Mouse (Mus musculus) midbrain, embryonic 12.5 days (tissue): ENCODE results near the gene Cbl. TPM values are rescaled to one million over a fixed set of nuclear protein-coding genes. Genes with fewer than 3 reads are reported as not detected.

Experiments
- ATAC-seq: fragments of 200-750 bp; cut with Nextera tagmentation; 2 replicates; pipeline ENCODE4 v1.8.0; 2017; ENCODE audit warnings: low read depth, moderate TSS enrichment, moderate library complexity; ENCODE audit not compliant: low FRiP score
- H3K27ac ChIP-seq: fragments of 300-500 bp; sonication (generic); replicated peaks from 2 replicates; pipeline ENCODE4 v1.5.1; 2016; ENCODE audit warnings: mild to moderate bottlenecking
- H3K27me3 ChIP-seq: fragments of 300-500 bp; sonication (generic); 2 replicates; pipeline ENCODE4 v1.6.1; 2016; ENCODE audit warnings: mild to moderate bottlenecking
- H3K36me3 ChIP-seq: fragments of 300-500 bp; sonication (generic); 2 replicates; pipeline ENCODE4 v1.6.1; 2016
- H3K4me1 ChIP-seq: fragments of 300-500 bp; sonication (generic); 2 replicates; pipeline ENCODE4 v1.6.1; 2016
- H3K4me2 ChIP-seq: fragments of 300-500 bp; sonication (generic); replicated peaks from 2 replicates; pipeline ENCODE4 v1.6.1; 2016; ENCODE audit warnings: mild to moderate bottlenecking, moderate library complexity
- H3K4me3 ChIP-seq: fragments of 300-500 bp; sonication (generic); 2 replicates; pipeline ENCODE4 v1.5.1; 2016; ENCODE audit warnings: mild to moderate bottlenecking
- H3K9ac ChIP-seq: fragments of 300-500 bp; sonication (generic); replicated peaks from 2 replicates; pipeline ENCODE4 v1.6.1; 2016; ENCODE audit warnings: mild to moderate bottlenecking, moderate library complexity
- H3K9me3 ChIP-seq: fragments of 300-500 bp; sonication (generic); 2 replicates; pipeline ENCODE4 v1.6.1; 2016; ENCODE audit warnings: mild to moderate bottlenecking
- WGBS: fragments of 180-500 bp; shearing (Covaris S2); methylation state at CpG from one replicate; pipeline ENCODE4 v1.1.7; 2016; 5-methylcytosine and 5-hydroxymethylcytosine counted together
- polyA plus RNA-seq: library from polyadenylated mRNA; unstranded; fragments of >200 nt; fragmentation: Nextera tagmentation; extraction: Ambion mirVana; gene quantifications from 2 replicates; pipeline ENCODE4 v1.2.1, GENCODE M21; 2016

Gene Cbl
- polyA plus RNA-seq, 1 experiment from 2014 or later = 27.2 TPM

- WGBS = 93% methylated on average over 2 of the region's 2 CpGs
- no peak overlapping the region for H3K9ac ChIP-seq
- H3K9me3 ChIP-seq = no peaks in the 10 kb centered on the region; the same call in 1 of the 2 replicates
- H3K27me3 ChIP-seq = no peaks in the 10 kb centered on the region
- H3K4me3 ChIP-seq = no peak overlapping the region
- H3K27ac ChIP-seq = no peak overlapping the region
- ATAC-seq = no peak
- H3K4me1 ChIP-seq = no peaks in the 10 kb centered on the region
- H3K36me3 ChIP-seq = peaks cover 8% of the 10 kb centered on the region
- H3K4me2 ChIP-seq = no peak overlapping the region
Measured at GRCm38 (mm10) chr9:44177405-44177804, 56.4 kb downstream of the Cbl start.

GRCm38 (mm10) chr9:44175957-44176356 lies 57.9 kb downstream of the Cbl start:
- H3K9me3 ChIP-seq = no peaks in the 10 kb centered on the region; the same call in 1 of the 2 replicates
- H3K4me3 ChIP-seq = no peak overlapping the region
- H3K27ac ChIP-seq = no peak overlapping the region
- no peaks in the 10 kb centered on the region for H3K27me3 ChIP-seq
- H3K36me3 ChIP-seq = peaks cover 23% of the 10 kb centered on the region
- no peak overlapping the region for H3K9ac ChIP-seq
- H3K4me2 ChIP-seq = no peak overlapping the region
- ATAC-seq = no peak
- H3K4me1 ChIP-seq = no peaks in the 10 kb centered on the region
- 87% methylated on average over 1 of the region's 1 CpGs for WGBS

DNA sequence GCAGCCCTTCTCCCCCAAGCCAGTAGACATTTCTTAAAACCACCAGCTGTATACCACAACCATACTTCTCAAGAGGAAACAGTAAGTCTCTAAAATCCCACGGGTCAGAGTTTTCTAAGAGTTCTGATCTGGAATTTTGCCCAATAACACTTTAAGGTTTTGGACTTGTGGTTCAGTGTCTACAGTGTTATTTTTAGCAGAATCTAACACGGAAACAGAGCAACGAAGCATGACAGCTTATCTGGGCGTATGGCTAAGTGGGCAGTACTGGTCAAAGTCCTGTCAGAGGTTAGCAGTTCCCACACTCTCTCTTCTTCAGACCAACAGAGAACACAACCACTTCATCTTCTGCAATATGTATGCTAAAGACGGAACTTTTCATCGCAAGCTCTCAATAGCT lies 58.3 kb downstream of the Cbl start:
- Histone ChIP-seq H3K27ac (no peak overlapping the region), H3K4me1 (no peaks in the 10 kb centered on the region), H3K36me3 (peaks cover 27% of the 10 kb centered on the region), H3K27me3 (no peaks in the 10 kb centered on the region), H3K4me2 (no peak overlapping the region), H3K9me3 (no peaks in the 10 kb centered on the region; the same call in 1 of the 2 replicates), H3K9ac (no peak overlapping the region), H3K4me3 (no peak overlapping the region)
- WGBS = 82% methylated on average over 6 of the region's 6 CpGs
- no peak for ATAC-seq

DNA sequence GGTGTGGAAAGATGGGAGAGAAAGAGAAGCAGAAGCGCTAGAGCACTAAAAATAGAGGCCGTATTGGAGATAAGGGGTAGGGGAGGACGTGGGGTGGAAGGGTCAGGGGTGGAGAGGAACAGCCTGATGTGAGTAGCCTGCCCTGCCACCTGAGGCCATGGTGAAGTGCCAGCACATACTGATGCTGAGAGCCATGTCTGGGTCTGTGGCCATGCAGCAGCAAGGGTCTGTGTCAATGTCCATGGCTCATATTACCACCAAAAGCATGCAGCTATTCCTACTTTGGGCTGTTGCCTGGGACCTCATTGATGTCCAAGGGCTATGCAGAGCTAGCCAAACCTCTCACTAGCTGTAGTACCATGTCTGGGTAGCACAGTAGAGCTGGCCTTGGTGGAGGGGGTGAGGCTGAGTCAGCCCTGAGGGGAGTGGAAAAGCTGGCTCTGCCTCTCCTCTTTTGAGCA lies 63.1 kb downstream of the Cbl start:
- Histone ChIP-seq H3K4me1 (no peaks in the 10 kb centered on the region), H3K9ac (no peak overlapping the region), H3K4me2 (no peak overlapping the region), H3K9me3 (no peaks in the 10 kb centered on the region), H3K36me3 (peaks cover 42% of the 10 kb centered on the region), H3K4me3 (no peak overlapping the region), H3K27me3 (no peaks in the 10 kb centered on the region), H3K27ac (no peak overlapping the region)
- ATAC-seq = no peak
- WGBS = 84% methylated on average over 3 of the region's 3 CpGs

DNA sequence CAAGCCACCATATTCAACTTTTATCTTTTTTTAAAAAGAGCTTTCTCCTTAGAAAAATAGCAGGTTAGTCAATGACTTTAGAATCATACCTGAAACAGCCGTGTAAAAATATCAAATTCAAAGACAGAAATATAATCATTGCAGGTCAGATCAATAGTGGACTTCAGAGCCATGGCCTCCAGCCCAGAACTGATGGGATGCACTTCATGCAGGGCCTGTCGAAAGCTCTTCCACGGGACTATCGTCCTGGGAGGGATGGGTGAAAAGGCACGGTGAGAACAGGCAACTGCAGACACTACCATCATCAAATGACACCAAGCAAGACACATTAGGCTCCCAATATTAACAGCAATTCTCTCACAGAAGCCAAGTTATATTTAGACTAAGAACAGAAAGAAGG lies 64.9 kb downstream of the Cbl start:
- no peaks in the 10 kb centered on the region for H3K27me3 ChIP-seq
- H3K36me3 ChIP-seq = peaks cover 52% of the 10 kb centered on the region
- H3K9ac ChIP-seq = no peak overlapping the region
- no peak overlapping the region for H3K27ac ChIP-seq
- H3K4me2 ChIP-seq = no peak overlapping the region
- no peaks in the 10 kb centered on the region for H3K4me1 ChIP-seq
- 92% methylated on average over 5 of the region's 5 CpGs for WGBS
- ATAC-seq = no peak
- H3K9me3 ChIP-seq = no peaks in the 10 kb centered on the region
- H3K4me3 ChIP-seq = no peak overlapping the region

DNA sequence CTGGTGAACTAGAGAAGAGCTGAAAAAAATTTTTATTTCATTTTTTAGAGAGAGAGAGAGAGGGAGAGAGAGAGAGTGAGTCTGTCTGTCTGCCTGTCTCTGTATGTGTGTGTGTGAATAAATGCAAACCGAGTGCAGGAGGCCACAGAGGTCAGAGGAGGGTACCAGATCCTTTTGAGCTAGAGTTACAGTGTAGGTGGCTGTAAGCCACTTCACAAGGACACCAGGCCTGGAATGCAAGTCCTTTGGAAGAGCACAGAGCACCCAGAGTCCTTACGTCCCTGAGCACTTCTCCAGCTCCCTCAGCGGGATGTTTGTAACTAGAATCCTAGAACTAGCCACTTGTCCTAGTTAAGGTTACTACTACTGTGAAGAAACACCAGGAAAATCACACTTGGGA lies 74.0 kb downstream of the Cbl start:
- peaks cover 3% of the 10 kb centered on the region; the same call in 1 of the 2 replicates for H3K9me3 ChIP-seq
- no peak for ATAC-seq

DNA sequence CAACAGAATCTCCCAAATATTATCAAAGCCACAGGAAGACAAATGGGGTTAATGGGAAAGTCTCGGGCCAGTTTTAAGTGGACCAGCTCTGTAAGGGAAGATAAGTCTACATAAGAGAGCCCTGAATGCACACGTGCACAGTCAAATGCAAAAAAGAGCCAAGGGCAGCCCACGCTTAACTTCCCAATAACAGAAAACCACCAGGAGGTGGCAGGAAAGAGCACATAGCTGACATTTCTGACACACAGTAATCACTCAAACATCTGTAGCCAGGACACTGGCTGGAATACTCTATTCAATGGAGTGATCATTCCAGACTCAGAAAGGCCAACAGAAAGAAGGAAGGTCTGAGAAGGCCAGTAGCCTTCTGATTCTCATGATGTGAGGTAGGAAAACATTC lies 86.6 kb downstream of the Cbl start:
- Histone ChIP-seq H3K4me3 (no peak overlapping the region), H3K9ac (no peak overlapping the region), H3K27me3 (no peaks in the 10 kb centered on the region), H3K9me3 (no peaks in the 10 kb centered on the region), H3K27ac (no peak overlapping the region), H3K4me2 (no peak overlapping the region), H3K36me3 (peaks cover 61% of the 10 kb centered on the region), H3K4me1 (0 out of 2 replicates have a peak, but pooled peaks cover 3% of the 10 kb centered on the region)
- WGBS = 66% methylated on average over 3 of the region's 3 CpGs
- ATAC-seq = no peak

More for the DNA sequence above, 74.0 kb downstream of the Cbl start:
- 97% methylated on average over 3 of the region's 3 CpGs for WGBS
- Histone ChIP-seq H3K9ac (no peak overlapping the region), H3K4me1 (no peaks in the 10 kb centered on the region), H3K27me3 (no peaks in the 10 kb centered on the region), H3K4me2 (no peak overlapping the region), H3K4me3 (no peak overlapping the region), H3K36me3 (peaks cover 73% of the 10 kb centered on the region), H3K27ac (no peak overlapping the region)

- H3K27me3 ChIP-seq = no peaks in the 10 kb centered on the region
- H3K4me1 ChIP-seq = 0 out of 2 replicates have a peak, but pooled peaks cover 3% of the 10 kb centered on the region
- no peak overlapping the region for H3K9ac ChIP-seq
- H3K4me3 ChIP-seq = no peak overlapping the region
- ATAC-seq = no peak
- no peak overlapping the region for H3K27ac ChIP-seq
- H3K36me3 ChIP-seq = peaks cover 54% of the 10 kb centered on the region
- no peaks in the 10 kb centered on the region for H3K9me3 ChIP-seq
- H3K4me2 ChIP-seq = no peak overlapping the region
Measured at GRCm38 (mm10) chr9:44144718-44145060, 89.2 kb downstream of the Cbl start.

GRCm38 (mm10) chr9:44144023-44144717 lies 89.7 kb downstream of the Cbl start:
- no peak for ATAC-seq
- no peak overlapping the region for H3K27ac ChIP-seq
- H3K4me1 ChIP-seq = 0 out of 2 replicates have a peak, but pooled peaks cover 3% of the 10 kb centered on the region
- H3K4me2 ChIP-seq = no peak overlapping the region
- H3K9ac ChIP-seq = no peak overlapping the region
- 30% methylated on average over 6 of the region's 8 CpGs for WGBS
- no peak overlapping the region for H3K4me3 ChIP-seq
- H3K36me3 ChIP-seq = peaks cover 50% of the 10 kb centered on the region
- H3K9me3 ChIP-seq = no peaks in the 10 kb centered on the region
- no peaks in the 10 kb centered on the region for H3K27me3 ChIP-seq

DNA sequence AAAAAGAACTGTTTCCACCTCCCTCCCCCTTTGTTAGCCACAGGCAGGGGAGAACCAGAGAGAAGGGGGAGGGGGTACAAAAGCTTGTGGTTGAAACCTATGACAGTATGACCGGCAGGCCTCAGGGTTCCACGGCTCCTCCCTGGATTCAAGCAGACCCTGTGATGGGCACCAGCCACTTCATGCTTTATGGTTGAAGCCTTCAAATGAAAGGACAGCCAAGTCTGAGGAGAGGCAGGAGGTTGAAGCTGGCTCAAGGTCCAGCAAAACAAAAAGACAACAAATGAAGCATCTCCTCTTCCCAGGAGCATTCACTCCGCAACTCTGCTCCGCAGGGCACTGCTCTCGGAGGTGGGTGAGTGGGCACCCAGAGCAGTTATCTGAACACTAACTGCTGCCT lies 90.4 kb downstream of the Cbl start:
- Histone ChIP-seq H3K27ac (0 out of 2 replicates have a peak overlapping the region, but pooled peaks have one; percentile 15), H3K36me3 (peaks cover 47% of the 10 kb centered on the region), H3K4me2 (no peak overlapping the region), H3K4me3 (no peak overlapping the region), H3K27me3 (no peaks in the 10 kb centered on the region), H3K4me1 (0 out of 2 replicates have a peak, but pooled peaks cover 3% of the 10 kb centered on the region), H3K9me3 (no peaks in the 10 kb centered on the region), H3K9ac (0 out of 2 replicates have a peak overlapping the region, but pooled peaks have one; percentile 28)
- no peak for ATAC-seq
- 71% methylated on average over 5 of the region's 5 CpGs for WGBS

DNA sequence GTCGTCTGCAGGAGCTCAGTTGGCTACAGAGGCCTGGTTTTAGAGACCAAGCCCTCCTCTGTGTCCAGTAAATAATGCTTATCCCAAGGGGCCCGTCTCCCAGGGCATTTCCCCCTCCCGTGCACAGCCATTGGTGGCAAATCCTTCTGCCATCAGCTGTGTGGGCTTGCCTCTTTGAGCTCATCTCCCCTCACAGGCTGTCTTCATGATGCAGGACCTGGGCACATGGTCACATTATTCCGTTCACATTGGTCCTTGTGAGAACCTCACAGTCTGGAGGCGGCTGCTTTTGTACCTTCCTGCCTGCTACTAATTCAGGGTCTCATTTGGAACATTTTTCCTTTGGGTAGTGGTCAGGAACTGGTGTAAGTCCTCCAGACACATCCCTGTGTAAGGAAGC lies 91.9 kb downstream of the Cbl start:
- H3K4me2 ChIP-seq = no peak overlapping the region
- 55% methylated on average over 5 of the region's 5 CpGs for WGBS
- no peak overlapping the region for H3K4me3 ChIP-seq
- 0 out of 2 replicates have a peak, but pooled peaks cover 3% of the 10 kb centered on the region for H3K4me1 ChIP-seq
- peaks cover under 1% of the 10 kb centered on the region; the same call in 1 of the 2 replicates for H3K27me3 ChIP-seq
- H3K9me3 ChIP-seq = no peaks in the 10 kb centered on the region
- H3K9ac ChIP-seq = no peak overlapping the region
- peaks cover 43% of the 10 kb centered on the region for H3K36me3 ChIP-seq
- no peak for ATAC-seq
- no peak overlapping the region for H3K27ac ChIP-seq

DNA sequence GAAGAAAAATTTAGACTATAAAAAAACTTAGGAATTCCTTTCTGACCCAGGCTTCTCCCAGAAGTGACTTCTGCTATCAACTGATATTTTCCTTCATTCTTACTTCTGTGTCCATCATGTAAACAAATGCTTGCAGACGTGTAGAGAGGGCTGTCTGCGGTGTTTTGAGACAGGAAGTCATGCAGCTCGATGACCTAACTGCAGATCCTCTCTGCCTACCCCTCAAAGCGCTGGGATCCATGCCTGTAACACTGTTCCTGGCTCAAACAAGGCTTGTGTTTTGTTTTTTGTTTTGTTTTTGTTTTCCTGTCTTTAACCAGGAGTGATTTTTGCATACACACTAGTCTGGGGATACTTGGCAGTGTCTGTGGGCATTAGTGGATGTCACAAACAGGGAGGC lies 96.0 kb downstream of the Cbl start:
- Histone ChIP-seq H3K27ac (no peak overlapping the region), H3K4me2 (no peak overlapping the region), H3K4me1 (peaks cover 37% of the 10 kb centered on the region), H3K36me3 (peaks cover 17% of the 10 kb centered on the region; the same call in 1 of the 2 replicates), H3K9me3 (no peaks in the 10 kb centered on the region), H3K9ac (no peak overlapping the region), H3K4me3 (no peak overlapping the region), H3K27me3 (peaks cover 41% of the 10 kb centered on the region)
- no peak for ATAC-seq
- WGBS = 85% methylated on average over 4 of the region's 4 CpGs
